Mouse (Mus musculus): ENCODE measurements around the gene Ankrd60. TPM values are rescaled to one million over a fixed set of nuclear protein-coding genes. Genes with fewer than 3 reads are reported as not detected.

The Ankrd60 gene
- polyA plus RNA-seq (2014; fragmentation: Nextera tagmentation; extraction: Ambion mirVana), result not detected in 2 replicates

DNA sequence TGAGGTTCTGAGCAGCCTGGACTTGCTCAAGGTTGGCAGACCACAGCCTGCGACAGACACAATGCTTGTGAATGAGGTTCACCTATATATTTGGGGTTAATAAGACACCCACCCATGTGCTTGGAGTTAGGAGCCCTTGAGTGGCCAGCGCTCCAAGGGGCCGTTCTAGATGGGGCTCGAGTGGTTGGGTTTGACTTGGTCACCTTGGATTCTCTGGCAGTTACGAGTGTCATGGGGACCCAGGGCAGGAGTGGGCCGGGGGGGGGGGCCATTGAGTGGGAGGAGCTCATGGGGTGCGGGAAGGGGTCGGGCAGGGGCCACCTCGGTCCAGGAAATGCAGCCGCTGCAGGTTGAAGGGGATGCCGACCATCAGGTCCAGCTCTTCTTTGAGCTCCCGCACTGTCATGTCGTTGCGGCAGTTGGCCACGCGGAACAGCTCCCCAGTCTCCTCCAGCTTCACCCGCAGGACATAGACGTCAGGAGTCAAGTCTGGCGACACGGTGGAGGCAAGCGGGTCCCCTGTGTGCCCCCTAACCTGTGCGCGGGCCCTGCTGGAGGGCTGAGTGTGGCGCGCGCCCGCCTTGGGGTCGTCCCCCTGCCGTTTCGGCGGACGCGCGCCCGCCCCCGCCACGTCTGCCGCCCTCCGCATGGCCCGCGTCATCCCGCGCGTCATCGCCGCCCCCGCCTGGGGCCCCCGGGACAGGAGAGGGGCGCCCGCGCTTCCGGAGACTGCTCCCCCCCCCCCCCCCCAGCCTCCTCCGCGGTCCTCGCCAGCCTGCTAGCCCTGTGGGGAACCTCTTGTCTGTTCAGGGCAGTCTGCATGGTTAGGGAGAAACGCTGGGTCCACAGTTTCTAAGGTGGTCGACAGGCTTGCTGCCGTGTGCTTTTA lies at the start of gene Ankrd60:
Gene Ankrd60 (minus strand): TSS at position 697 of the 889 bp plus-strand sequence.
- DNase-seq (ENCODE audit: low spot score), result peak; percentile 70
- 16% methylated on average over 32 of the region's 58 CpGs for WGBS

DNA sequence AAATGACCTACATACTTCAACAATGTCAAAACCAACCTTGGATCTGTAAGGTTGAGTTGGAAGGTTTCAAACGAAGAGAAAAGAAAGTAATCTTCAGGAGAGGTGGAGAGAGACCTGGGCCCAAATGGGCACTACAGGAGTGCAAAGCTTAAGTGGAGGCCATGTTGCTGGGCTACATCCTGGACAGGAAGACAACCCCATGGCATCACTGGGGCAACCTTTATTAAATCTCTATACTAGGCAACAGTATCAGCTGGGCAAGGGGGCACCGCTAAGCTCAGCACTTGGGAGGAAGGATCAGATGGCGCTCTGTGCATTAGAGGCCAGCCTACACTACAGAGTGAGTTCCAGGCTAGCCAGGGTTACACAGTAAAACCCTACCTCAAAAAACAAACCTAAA lies 47.6 kb upstream of the Ankrd60 start:
- H3K9me3 ChIP-seq (ENCODE audit: control insufficient read depth, low read length), result no peaks in the 10 kb centered on the region
- 95% methylated on average over 3 of the region's 3 CpGs for WGBS
- ATAC-seq (replicated peaks; ENCODE audit: low FRiP score, low TSS enrichment, low read depth) (no peak), DNase-seq (ENCODE audit: low spot score) (no peak)
- H3K27me3 ChIP-seq (replicated peaks; ENCODE audit: control insufficient read depth, insufficient read depth, low read length), result no peaks in the 10 kb centered on the region
- H3K9ac ChIP-seq (ENCODE audit: low read length), result no peak overlapping the region
- no peak overlapping the region for H3K4me2 ChIP-seq (ENCODE audit: low read length)
- H3K27ac ChIP-seq (ENCODE audit: low read depth), result no peak overlapping the region
- H3K4me1 ChIP-seq (replicated peaks; ENCODE audit: control insufficient read depth, insufficient read depth, low read length), result no peaks in the 10 kb centered on the region
- no peaks in the 10 kb centered on the region for H3K36me3 ChIP-seq (ENCODE audit: control insufficient read depth, insufficient read depth, low read length)
- no peak overlapping the region for H3K4me3 ChIP-seq (ENCODE audit: low read depth, low read length)

More for the DNA sequence above, at the start of gene Ankrd60:
- H3K9me3 ChIP-seq (ENCODE audit: control insufficient read depth, low read length), result no peaks in the 10 kb centered on the region
- H3K36me3 ChIP-seq (ENCODE audit: control insufficient read depth, insufficient read depth, low read length), result no peaks in the 10 kb centered on the region
- no peak within 1 kb of the TSS for H3K27ac ChIP-seq (ENCODE audit: low read depth)
- H3K4me2 ChIP-seq (ENCODE audit: low read length), result peak within 1 kb of the TSS; percentile 90
- H3K4me1 ChIP-seq (replicated peaks; ENCODE audit: control insufficient read depth, insufficient read depth, low read length), result 0 out of 2 replicates have a peak, but pooled peaks cover 3% of the 10 kb centered on the region
- peak within 1 kb of the TSS; percentile 53 for H3K9ac ChIP-seq (ENCODE audit: low read length)
- peak; percentile 71 for ATAC-seq (replicated peaks; ENCODE audit: low FRiP score, low TSS enrichment, low read depth)
- no peaks in the 10 kb centered on the region for H3K27me3 ChIP-seq (replicated peaks; ENCODE audit: control insufficient read depth, insufficient read depth, low read length)
- peak within 1 kb of the TSS; percentile 44 for H3K4me3 ChIP-seq (ENCODE audit: low read depth, low read length)

DNA sequence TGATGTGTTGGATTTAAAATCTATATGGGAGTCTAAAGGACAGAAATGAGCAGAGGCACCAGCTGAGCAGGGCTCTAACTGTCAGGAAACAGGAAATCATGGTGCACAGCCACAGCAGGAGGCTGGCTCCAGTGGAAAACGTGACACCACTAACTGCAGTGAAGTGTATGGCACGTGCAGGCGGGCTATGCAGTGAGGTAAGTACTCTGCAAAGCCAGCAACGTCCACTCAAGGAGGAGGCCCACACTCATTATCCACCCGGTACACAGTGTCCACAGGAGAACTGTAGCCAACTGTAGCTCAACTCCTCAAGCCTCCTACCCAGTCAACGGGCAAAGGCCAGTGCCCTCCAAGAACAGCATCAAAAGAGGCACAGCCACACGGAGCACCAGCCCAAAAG lies 46.5 kb upstream of the Ankrd60 start:
- WGBS, result 75% methylated on average over 7 of the region's 7 CpGs
- H3K9me3 ChIP-seq (ENCODE audit: control insufficient read depth, low read length), result no peaks in the 10 kb centered on the region

DNA sequence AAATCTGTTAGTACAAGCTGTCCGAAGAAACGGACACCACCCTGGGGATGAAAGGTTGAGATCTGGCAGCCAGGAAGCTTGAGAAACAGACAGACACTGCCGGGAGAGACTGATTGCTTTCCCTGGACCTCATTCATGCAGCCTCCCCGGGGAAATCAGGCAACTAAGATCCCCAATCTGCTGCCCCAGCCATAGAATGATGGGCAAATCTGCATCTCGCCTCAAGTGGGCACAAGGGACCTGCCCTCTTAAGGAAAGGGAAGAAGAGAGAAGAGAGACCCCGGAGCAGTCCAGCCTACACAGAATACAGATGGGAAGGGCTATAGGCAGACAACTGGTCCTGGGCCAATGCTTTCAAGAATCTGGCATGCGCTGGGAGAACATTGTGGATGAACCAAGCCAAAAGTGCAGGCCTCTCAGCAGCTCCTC lies 44.0 kb upstream of the Ankrd60 start:
- no peak for DNase-seq (ENCODE audit: low spot score)

More for the DNA sequence above, 46.5 kb upstream of the Ankrd60 start:
- no peak for DNase-seq (ENCODE audit: low spot score)
- no peaks in the 10 kb centered on the region for H3K36me3 ChIP-seq (ENCODE audit: control insufficient read depth, insufficient read depth, low read length)
- H3K4me2 ChIP-seq (ENCODE audit: low read length), result no peak overlapping the region
- no peak overlapping the region for H3K4me3 ChIP-seq (ENCODE audit: low read depth, low read length)
- ATAC-seq (replicated peaks; ENCODE audit: low FRiP score, low TSS enrichment, low read depth), result no peak
- H3K27ac ChIP-seq (ENCODE audit: low read depth), result no peak overlapping the region
- H3K9ac ChIP-seq (ENCODE audit: low read length), result no peak overlapping the region
- no peaks in the 10 kb centered on the region for H3K27me3 ChIP-seq (replicated peaks; ENCODE audit: control insufficient read depth, insufficient read depth, low read length)
- H3K4me1 ChIP-seq (replicated peaks; ENCODE audit: control insufficient read depth, insufficient read depth, low read length), result no peaks in the 10 kb centered on the region

DNA sequence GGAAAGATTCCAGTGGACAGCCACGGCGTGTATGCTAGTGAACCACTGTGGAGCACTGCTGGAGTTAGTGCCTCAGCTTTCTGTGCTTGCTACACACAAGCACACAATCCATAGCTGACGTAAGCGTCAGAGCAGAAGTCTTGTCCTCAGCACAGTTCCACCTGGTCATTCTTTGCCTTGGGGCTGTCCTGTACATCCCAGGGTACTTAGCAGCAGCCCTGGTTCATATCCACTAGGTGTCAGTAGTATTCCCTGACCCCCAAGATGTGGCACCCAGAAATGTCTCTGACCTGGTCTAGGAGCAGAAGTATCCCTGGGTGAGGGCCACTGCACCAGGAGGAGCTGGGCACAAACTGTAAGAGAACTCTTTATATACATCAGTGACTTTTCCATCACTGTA lies 42.5 kb upstream of the Ankrd60 start:
- H3K27me3 ChIP-seq (replicated peaks; ENCODE audit: control insufficient read depth, insufficient read depth, low read length), result no peaks in the 10 kb centered on the region
- no peaks in the 10 kb centered on the region for H3K9me3 ChIP-seq (ENCODE audit: control insufficient read depth, low read length)
- H3K27ac ChIP-seq (ENCODE audit: low read depth), result no peak overlapping the region
- no peak overlapping the region for H3K4me2 ChIP-seq (ENCODE audit: low read length)
- no peak overlapping the region for H3K4me3 ChIP-seq (ENCODE audit: low read depth, low read length)
- no peak for ATAC-seq (replicated peaks; ENCODE audit: low FRiP score, low TSS enrichment, low read depth)
- H3K9ac ChIP-seq (ENCODE audit: low read length), result no peak overlapping the region
- no peaks in the 10 kb centered on the region for H3K36me3 ChIP-seq (ENCODE audit: control insufficient read depth, insufficient read depth, low read length)
- WGBS, result 95% methylated on average over 4 of the region's 4 CpGs
- DNase-seq (ENCODE audit: low spot score), result no peak
- H3K4me1 ChIP-seq (replicated peaks; ENCODE audit: control insufficient read depth, insufficient read depth, low read length), result 0 out of 2 replicates have a peak, but pooled peaks cover 3% of the 10 kb centered on the region

More for the DNA sequence above, 44.0 kb upstream of the Ankrd60 start:
- Histone ChIP-seq H3K9me3 (ENCODE audit: control insufficient read depth, low read length) (no peaks in the 10 kb centered on the region), H3K4me2 (ENCODE audit: low read length) (no peak overlapping the region), H3K36me3 (ENCODE audit: control insufficient read depth, insufficient read depth, low read length) (no peaks in the 10 kb centered on the region), H3K9ac (ENCODE audit: low read length) (no peak overlapping the region), H3K4me3 (ENCODE audit: low read depth, low read length) (no peak overlapping the region), H3K27ac (ENCODE audit: low read depth) (no peak overlapping the region), H3K4me1 (replicated peaks; ENCODE audit: control insufficient read depth, insufficient read depth, low read length) (no peaks in the 10 kb centered on the region), H3K27me3 (replicated peaks; ENCODE audit: control insufficient read depth, insufficient read depth, low read length) (no peaks in the 10 kb centered on the region)
- WGBS, result 61% methylated on average over 7 of the region's 7 CpGs
- ATAC-seq (replicated peaks; ENCODE audit: low FRiP score, low TSS enrichment, low read depth), result no peak

DNA sequence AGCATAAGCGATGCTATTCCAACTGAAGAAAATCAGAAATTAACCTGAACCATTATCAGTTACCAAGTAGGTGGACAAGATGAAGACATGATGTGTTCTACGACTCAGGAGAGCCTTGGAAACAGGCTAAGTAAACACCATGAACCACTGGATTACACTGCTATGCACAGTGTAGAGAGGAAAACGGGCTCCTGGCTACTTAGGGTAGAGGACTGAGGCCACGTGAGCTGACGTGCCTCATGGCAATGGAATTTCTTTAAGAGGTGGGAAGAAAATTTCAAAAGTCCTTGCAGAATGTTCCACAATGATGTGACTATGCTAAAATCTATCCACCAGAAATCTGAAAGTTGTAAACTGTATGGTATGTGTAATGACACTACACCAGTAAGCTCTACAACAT lies 41.0 kb upstream of the Ankrd60 start:
- ATAC-seq (replicated peaks; ENCODE audit: low FRiP score, low TSS enrichment, low read depth) (no peak), DNase-seq (ENCODE audit: low spot score) (no peak)
- Histone ChIP-seq H3K9me3 (ENCODE audit: control insufficient read depth, low read length) (no peaks in the 10 kb centered on the region), H3K4me2 (ENCODE audit: low read length) (no peak overlapping the region), H3K9ac (ENCODE audit: low read length) (no peak overlapping the region), H3K4me3 (ENCODE audit: low read depth, low read length) (no peak overlapping the region), H3K27me3 (replicated peaks; ENCODE audit: control insufficient read depth, insufficient read depth, low read length) (no peaks in the 10 kb centered on the region), H3K36me3 (ENCODE audit: control insufficient read depth, insufficient read depth, low read length) (peaks cover 7% of the 10 kb centered on the region; the same call in 1 of the 2 replicates), H3K27ac (ENCODE audit: low read depth) (no peak overlapping the region), H3K4me1 (replicated peaks; ENCODE audit: control insufficient read depth, insufficient read depth, low read length) (peaks cover 8% of the 10 kb centered on the region; the same call in 1 of the 2 replicates)
- 92% methylated on average over 5 of the region's 5 CpGs for WGBS

DNA sequence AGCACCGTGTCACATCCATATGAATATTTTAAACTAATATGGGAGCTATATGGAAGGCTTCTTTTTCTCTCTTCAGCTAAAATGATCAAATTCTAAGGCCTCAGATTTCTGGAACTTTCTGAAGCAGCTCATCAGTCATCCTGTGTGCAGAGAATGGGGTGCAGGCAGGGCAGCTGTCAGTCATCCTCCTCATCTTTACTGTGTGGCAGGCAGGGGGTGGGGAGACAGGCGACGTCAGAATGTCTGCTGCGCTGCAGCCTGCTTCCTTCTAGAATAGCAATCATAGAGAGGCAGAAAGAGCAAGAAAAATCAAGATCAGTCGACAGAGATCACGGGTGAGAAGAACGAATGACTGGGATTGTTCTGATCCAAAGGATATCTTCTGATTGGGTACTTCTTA lies 38.0 kb upstream of the Ankrd60 start:
- no peak overlapping the region for H3K9ac ChIP-seq (ENCODE audit: low read length)
- ATAC-seq (replicated peaks; ENCODE audit: low FRiP score, low TSS enrichment, low read depth) (no peak), DNase-seq (ENCODE audit: low spot score) (no peak)
- 55% methylated on average over 7 of the region's 7 CpGs for WGBS
- H3K4me1 ChIP-seq (replicated peaks; ENCODE audit: control insufficient read depth, insufficient read depth, low read length), result peaks cover 8% of the 10 kb centered on the region; the same call in 1 of the 2 replicates
- no peak overlapping the region for H3K4me3 ChIP-seq (ENCODE audit: low read depth, low read length)
- peaks cover 9% of the 10 kb centered on the region; the same call in 1 of the 2 replicates for H3K27me3 ChIP-seq (replicated peaks; ENCODE audit: control insufficient read depth, insufficient read depth, low read length)
- H3K36me3 ChIP-seq (ENCODE audit: control insufficient read depth, insufficient read depth, low read length), result peaks cover 12% of the 10 kb centered on the region
- no peak overlapping the region for H3K4me2 ChIP-seq (ENCODE audit: low read length)
- no peaks in the 10 kb centered on the region for H3K9me3 ChIP-seq (ENCODE audit: control insufficient read depth, low read length)
- 0 out of 2 replicates have a peak overlapping the region, but pooled peaks have one; percentile 33 for H3K27ac ChIP-seq (ENCODE audit: low read depth)

DNA sequence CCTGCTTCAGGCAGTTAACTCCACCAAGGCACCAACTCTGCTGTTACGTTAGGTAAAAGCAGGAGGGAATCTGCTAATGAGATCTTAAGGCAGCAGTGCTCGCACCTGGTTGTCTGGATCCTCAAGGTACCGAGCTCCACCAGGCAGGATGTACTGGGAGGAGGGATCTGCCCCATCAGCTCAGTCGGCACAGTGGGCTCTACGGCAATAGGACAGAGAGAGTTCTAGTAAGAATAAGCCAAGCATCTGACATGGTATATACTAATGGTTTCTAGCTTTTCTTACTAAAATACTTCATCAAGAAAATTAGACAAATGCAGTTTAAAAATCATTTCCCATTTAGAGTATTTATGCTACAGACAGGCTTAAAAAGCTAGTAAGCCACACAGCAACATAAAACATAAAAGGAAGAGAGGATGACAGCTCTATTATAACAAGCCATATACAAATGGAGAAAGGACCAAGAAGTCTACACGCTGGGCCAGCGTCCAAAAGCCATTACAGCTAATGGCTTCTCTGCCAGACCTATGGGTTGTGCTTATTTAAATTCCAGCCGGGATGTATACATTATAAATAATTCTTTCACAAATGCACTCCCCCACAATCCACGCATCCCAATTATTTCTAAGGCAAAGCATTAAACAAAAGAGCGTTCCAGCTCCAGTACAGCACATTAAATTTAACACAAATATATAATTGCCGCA lies 37.4 kb upstream of the Ankrd60 start:
- Histone ChIP-seq H3K9me3 (ENCODE audit: control insufficient read depth, low read length) (no peaks in the 10 kb centered on the region), H3K4me3 (ENCODE audit: low read depth, low read length) (no peak overlapping the region), H3K36me3 (ENCODE audit: control insufficient read depth, insufficient read depth, low read length) (peaks cover 12% of the 10 kb centered on the region), H3K27ac (ENCODE audit: low read depth) (0 out of 2 replicates have a peak overlapping the region, but pooled peaks have one; percentile 33), H3K4me2 (ENCODE audit: low read length) (no peak overlapping the region), H3K27me3 (replicated peaks; ENCODE audit: control insufficient read depth, insufficient read depth, low read length) (peaks cover 9% of the 10 kb centered on the region; the same call in 1 of the 2 replicates), H3K4me1 (replicated peaks; ENCODE audit: control insufficient read depth, insufficient read depth, low read length) (peaks cover 8% of the 10 kb centered on the region; the same call in 1 of the 2 replicates), H3K9ac (ENCODE audit: low read length) (no peak overlapping the region)
- ATAC-seq (replicated peaks; ENCODE audit: low FRiP score, low TSS enrichment, low read depth) (peak; percentile 74), DNase-seq (ENCODE audit: low spot score) (peak; percentile 68)
- 41% methylated on average over 11 of the region's 11 CpGs for WGBS

All from intestine, embryonic 14.5 days (tissue).